Mouse (Mus musculus) embryo, embryonic 11.5 days (tissue): ENCODE data around the gene Pik3ca.

Experiments
- DNase-seq: peaks from one replicate; pipeline ENCODE4 v3.0.0-alpha.2; 2012; ENCODE audit warnings: low read depth, low spot score

Gene Pik3ca

DNA sequence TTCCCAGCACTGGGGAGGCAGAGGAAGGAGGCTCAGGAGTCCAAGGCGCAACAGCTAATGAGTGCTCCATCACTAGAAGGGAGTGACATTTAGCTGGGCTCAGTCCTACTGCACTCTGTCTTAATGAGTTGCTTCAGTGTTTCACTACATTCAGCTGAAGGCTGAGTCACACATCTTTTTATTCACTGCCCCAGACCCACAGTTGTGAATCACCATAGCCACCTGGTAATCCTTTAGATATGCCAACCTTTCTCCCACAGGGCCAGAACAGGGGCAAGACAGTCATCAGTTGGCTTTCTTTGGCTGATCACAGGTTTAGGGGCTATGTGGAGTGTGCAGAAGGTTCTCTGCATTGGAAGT lies 99.2 kb downstream of the Pik3ca start:
- no peak for DNase-seq

DNA sequence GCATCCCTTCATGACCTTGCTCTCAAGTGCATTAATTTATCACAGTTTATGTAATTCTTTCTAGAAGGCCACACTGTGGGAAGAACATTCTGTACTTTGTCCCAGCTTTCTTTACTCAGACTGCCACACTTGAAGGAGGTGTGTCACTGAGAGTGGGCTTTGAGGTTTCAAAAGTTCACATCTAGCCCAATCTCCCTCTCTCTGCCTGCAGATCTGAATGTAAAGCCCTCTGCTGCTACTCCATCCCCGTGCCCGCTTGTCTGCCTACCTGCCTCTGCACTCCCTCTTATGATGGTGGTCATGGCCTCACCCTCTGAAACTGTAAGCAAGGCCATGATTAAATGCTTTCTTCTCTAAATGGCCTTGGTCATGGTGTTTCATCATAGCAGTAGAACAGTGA lies 102.9 kb downstream of the Pik3ca start:
- no peak for DNase-seq

DNA sequence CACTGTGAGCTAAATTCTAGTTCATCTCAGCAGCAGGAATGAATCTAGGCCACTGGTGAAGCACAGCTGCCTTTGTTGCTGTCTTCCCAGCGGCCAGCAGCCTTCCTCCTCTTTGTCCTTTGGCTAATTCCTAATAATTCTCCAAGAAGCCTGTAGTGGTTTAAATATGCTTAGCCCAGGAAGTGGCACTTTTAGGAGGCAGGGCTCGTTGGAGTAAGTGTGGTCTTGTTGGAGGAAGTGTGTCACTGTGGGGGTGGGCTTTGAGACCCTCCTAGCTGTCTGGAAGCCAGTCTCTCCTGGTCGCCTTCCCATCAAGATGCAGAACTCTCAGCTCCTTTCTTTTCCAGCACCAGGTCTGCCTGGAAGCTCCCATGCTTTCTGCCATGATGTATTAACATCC lies 108.4 kb downstream of the Pik3ca start:
- DNase-seq: no peak

DNA sequence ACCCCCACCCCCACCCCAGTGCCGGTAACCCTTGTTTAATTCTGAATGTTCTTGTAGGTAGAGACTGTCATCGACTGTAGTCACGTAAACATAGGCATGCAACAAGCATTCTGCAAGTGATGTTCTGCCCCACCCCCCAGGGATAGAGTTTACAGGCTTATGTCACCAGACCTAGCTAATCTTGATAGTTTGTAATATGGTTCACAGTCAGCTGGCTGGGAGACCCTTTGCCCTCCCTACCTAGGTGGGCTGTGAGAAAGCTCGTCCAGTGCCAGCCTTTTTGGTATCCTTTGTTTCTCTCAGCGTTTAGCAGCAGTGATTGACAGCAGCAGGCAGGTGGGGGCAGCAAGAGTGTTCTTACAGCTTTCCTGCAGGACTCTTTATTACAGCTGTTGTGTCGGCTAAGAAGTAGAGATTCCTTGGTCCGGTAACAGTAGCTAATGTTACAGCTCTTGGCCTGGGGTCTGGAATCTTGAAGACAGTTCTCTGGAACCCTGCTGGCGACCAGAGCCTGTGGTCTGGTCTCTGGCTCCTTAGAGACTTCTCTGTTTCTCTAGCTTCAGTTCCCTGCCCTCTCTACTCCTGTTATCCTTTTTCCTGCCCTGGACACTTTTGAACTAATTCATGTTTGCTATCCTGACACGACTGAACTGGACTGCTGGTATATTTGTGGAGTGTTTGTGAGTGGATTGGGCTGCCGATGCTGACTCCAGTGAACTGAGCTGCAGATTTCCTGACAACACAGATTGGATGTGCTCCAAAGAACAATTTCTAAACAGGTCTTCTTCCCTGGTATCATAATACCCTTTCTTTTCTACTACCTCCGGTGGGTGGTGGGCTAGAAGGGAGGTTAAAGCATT lies 109.1 kb downstream of the Pik3ca start:
- DNase-seq: no peak

DNA sequence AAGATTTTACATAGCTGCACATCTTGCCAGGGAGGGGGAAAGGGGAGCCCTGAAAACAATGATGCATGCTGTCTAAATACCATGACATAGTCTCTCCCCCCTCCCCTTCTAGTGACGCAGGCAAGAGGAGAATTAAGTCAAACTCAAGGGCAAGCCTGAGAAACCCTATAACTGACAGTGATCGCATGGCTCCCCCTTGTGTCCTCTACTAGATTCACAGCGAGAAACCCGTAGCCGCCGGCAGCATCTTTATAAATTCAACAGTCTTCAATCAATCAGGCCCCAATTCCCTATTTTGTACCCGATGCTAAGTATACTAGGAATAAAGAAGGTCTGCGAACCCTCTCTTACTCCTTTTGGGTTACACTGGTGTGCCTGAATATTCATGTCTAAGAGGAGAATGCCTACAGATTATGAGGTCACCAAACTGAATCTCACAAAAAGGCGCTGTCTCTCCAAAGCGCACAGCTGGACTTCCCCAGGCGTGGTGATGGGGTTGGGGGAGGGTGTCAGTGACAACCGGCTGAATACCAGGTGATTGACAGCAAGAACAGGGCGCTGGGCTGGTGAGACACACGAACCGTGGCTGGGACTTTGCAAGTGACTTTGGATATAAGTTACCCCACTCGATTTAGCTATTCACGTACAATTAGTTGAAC lies 111.3 kb downstream of the Pik3ca start:
- DNase-seq: peak; percentile 64

DNA sequence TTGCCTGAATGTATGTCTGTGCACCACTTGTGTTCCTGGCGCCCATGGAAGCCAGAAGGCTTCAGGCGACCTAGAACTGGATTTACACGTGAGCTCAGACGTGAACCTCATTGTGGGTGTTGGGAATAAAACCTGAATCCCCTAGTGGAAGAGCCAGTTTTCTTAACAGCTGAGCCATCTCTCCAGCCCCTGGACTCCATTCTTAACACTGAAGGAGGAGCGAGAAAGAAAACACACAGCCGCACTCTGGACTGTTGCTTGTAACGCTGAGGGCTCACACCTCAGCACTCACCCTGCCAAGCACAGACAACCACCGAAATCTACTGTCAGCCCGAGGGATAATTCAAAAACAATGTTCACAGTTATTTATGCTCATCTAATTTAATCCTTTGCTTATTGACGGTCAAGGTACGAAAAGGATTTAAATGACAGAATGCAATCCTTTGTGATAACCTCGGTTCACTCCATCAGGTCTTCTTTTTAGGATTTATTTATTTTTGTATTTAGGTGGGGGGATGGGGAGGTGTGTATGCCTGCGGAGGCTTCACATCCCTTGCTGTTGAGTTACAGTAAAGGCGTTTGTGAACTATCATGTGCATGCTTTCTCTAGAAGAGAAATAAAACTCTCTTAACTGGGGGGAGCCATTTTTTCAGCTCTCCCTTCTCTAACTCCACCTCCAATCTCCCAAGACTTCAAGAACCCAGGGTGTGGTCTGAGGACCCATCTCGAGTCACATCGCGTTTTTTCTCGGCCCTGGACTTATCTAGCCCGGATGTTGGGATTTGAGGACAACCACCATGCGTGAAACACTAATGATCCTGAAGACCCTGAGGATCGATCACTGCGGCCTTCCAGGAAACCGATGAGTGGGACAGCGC lies 112.3 kb downstream of the Pik3ca start, which contains the start of gene Zfp639:
TSS of gene Zfp639 (plus strand) at position 764 of the 879 bp plus-strand sequence.
- DNase-seq: no peak

DNA sequence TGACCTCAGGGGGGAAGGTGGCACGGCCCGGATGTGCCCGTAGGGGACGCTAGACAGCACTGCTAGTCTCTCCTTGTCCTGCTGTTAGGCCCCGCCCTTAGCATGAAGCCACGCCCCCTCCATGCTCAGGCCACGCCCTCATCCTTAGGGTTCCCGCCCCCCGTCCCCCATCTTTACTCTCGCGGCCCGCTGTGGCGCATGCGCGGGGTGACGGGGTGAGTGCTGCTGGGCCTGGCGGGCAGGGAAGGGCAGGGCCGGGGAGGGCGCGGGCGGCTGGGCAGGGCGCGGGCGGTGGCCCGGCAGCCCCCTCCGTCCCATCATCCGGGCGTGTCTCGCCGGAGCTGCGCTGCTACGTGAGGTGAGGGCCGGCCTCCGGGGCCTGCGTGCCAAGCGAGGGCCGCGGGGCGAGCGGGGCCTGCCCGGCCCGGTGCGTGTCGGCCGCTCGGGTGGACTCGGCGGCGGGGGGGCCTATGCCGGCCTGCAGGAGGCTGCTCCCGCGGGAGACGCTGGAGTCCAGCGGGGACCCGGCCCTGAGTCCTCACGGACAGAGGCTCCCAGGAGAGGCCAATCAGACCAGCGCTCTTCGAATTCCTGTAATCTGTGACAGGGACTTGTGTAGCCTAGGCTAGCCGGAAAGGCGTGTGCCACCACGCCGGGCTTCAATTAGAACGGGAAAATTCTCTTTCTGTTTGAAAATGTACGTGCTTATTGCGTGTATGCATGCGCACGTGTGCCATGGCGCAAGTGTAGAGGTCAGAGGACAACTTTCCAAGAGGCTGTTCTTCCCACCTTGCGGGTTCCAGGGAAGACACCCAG lies 113.1 kb downstream of the Pik3ca start:
- peak; percentile 92 for DNase-seq

DNA sequence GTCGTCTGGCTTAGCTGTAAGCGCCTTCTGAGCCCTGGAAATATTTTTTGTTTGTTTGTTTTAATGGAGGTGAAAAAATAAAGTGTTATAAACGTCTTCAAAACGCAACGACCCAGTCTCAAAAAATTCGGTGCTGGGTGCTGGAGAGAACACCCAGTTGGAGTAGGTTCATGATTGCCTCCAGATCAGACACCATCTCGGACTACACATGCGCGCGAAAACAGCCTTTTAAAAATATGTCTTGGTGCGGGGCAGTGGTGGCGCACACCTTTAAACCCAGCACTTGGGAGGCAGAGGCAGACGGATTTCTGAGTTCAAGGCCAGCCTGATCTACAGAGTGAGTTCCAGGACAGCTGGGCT lies 113.7 kb downstream of the Pik3ca start:
- DNase-seq: no peak

DNA sequence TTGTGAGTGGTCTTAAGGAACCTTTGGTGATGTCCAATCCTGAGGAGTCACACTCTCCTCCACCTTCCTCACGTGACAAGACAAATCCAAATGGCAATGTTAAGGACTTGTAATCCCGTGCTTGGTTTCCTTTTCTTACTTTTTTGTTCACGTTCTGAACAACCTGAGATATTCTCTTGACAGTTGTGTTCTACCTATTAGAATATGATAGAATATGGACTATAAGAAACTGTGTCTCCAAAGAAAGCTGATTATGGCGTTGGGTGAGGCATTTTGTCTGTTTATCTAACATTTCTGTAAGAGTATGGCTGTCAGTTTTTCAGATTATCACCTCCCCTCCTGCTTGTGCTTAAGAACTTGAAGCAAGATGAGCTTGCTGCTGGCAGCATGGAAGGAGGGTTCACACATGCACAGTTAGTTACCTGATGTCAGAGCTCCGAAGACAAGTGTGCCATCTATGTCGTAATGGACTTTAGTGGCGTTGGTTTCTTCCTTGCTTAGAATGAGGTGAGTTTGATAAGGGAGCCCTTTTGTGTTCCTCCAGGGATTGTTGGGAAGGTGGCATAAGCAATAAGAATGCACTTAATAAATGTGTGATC lies 115.3 kb downstream of the Pik3ca start:
- no peak for DNase-seq

DNA sequence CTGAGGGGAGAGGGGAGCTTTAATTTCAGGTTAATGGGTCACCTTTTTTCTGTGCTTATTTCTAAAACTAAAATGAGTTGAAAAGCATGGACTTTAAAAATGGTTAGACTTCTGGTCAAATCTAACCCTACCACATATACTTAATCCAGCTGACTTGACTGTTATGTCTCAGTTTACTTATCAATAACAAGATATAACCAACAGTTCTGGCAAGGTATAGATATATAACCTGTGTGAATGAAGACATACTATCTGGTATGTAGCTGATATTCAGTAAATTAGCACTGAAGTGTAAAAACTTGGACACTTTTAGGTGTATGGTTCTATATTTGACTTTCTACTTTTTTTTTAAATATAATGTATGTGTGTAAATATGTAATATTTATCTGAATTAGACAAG lies 116.1 kb downstream of the Pik3ca start:
- DNase-seq: no peak
